Mouse (Mus musculus) erythroblast, embryonic 14.5 days (primary cell): ENCODE measurements around the gene Pstpip1.

ENCODE experiments used
- GATA1 ChIP-seq: IDR thresholded peaks from 2 replicates; pipeline ENCODE4 v1.6.1; 2012; ENCODE audit warnings: low read length, inconsistent platforms, mixed read lengths
- TAL1 ChIP-seq: IDR thresholded peaks from 3 replicates; pipeline ENCODE4 v1.6.1; 2012; ENCODE audit warnings: low read length, inconsistent platforms, mixed read lengths

DNA sequence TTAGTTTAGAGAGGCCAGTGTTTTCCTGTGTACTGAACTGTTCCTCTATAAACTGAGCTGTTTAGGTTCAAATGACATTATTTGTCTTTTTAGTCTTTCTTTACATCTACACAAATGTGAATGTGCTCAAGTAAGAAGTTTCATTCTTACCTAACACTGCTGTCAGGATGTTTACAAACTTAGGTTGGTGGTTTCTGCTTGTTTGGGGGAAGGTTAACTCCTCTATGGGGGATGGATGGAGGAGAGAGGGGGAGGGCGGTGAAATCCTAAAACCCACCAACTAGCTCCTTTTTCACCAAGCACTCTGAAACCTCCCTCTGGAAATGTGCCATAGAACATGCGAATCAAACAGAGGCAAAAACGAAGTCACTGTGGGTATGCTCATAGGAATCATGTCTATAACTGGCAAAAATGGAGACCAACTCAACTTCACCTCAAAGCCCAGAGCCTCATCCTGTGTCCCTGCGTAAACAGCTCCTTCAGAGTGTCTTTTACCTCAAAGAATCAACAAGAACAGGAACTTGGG, 62.8 kb downstream of the Pstpip1 start:
- no peak for TF ChIP-seq TAL1
- TF ChIP-seq GATA1 = no peak
